Mouse (Mus musculus): ENCODE results near the gene Cntn4.

DNA sequence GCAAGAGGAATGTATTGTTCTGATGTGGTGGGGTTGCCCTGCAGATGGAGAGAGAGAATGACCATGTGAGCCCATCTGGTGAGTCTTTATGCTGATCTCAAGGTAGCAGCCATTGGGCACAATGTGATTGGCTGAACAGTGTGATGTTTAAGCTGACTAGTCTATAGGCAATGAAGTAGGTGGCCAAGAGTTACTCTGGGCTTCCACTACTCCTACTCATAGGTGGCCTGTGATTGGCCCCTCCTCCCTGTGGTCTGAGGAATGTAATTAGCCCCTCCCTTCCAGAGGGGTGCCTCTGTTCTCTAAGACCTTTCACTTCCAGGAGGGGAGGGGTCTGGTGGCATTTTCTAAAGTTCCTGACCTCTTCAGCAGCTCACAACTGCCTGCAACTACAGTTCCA lies 663.7 kb downstream of the Cntn4 start:
- no peak for TF ChIP-seq CTCF (IDR thresholded peaks at IDR 0.05; ENCODE audit: borderline replicate concordance, control insufficient read depth, extremely low read depth, insufficient read depth, low read length, poor library complexity)
- TF ChIP-seq POLR2A (IDR thresholded peaks at IDR 0.05; ENCODE audit: control insufficient read depth, extremely low read depth, insufficient read depth, low read length, poor library complexity), result no peak

Data from thymus, adult 2 months (tissue).